Mouse (Mus musculus) embryonic facial prominence, embryonic 10.5 days (tissue): ENCODE measurements at regions not wholly inside any gene's neighbourhood (a gene's known extent, or its start where the extent isn't known, plus 50 kb on each side); places are given as distances from the start of the nearest gene placed in this dataset.
"Not testable (repeated sequence)": the region's sequence is repeated elsewhere in the genome, so short reads cannot be mapped to it uniquely, and the experiment has no call there.

Source experiments
- DNase-seq: peaks from one replicate; pipeline ENCODE4 v3.0.0-alpha.2; 2017; ENCODE audit warnings: low spot score
- H3K27ac ChIP-seq: fragments of 300-500 bp; sonication (generic); replicated peaks from 2 replicates; pipeline ENCODE4 v1.5.1; 2016; ENCODE audit warnings: mild to moderate bottlenecking
- H3K27me3 ChIP-seq: fragments of 300-500 bp; sonication (generic); replicated peaks from 2 replicates; pipeline ENCODE4 v1.6.1; 2016; ENCODE audit warnings: low read depth, mild to moderate bottlenecking; ENCODE audit not compliant: poor library complexity, severe bottlenecking
- H3K36me3 ChIP-seq: fragments of 300-500 bp; sonication (generic); replicated peaks from 2 replicates; pipeline ENCODE4 v1.6.1; 2016; ENCODE audit warnings: mild to moderate bottlenecking, moderate library complexity
- H3K4me1 ChIP-seq: fragments of 300-500 bp; sonication (generic); 2 replicates; pipeline ENCODE4 v1.6.1; 2016
- H3K4me3 ChIP-seq: fragments of 300-500 bp; sonication (generic); 2 replicates; pipeline ENCODE4 v1.5.1; 2016; ENCODE audit warnings: mild to moderate bottlenecking, moderate library complexity
- H3K9me3 ChIP-seq: fragments of 300-500 bp; sonication (generic); 2 replicates; pipeline ENCODE4 v1.6.1; 2016; ENCODE audit warnings: mild to moderate bottlenecking
- WGBS: fragments of 180-500 bp; shearing (Covaris S2); methylation state at CpG from one replicate; pipeline ENCODE4 v1.1.7; 2016; 5-methylcytosine and 5-hydroxymethylcytosine counted together

GRCm38 (mm10) chr14:53460790-53461189 is 793.1 kb downstream of the Dad1 start:
- not testable (repeated sequence) for H3K36me3 ChIP-seq, H3K9me3 ChIP-seq, H3K4me1 ChIP-seq, H3K27me3 ChIP-seq, DNase-seq, H3K4me3 ChIP-seq, H3K27ac ChIP-seq

- no peaks in the 10 kb centered on the region for H3K9me3 ChIP-seq
- 93% methylated on average over 1 of the region's 1 CpGs for WGBS
These were observed 799.9 kb downstream of the Dad1 start for GRCm38 (mm10) chr14:53454001-53454400.

GRCm38 (mm10) chr14:53439643-53440042 is 814.3 kb downstream of the Dad1 start:
- not testable (repeated sequence) for H3K27ac ChIP-seq, DNase-seq, H3K4me1 ChIP-seq, H3K36me3 ChIP-seq, H3K4me3 ChIP-seq, H3K27me3 ChIP-seq, H3K9me3 ChIP-seq

More at GRCm38 (mm10) chr14:53454001-53454400, 799.9 kb downstream of the Dad1 start:
- Histone ChIP-seq H3K4me3 (no peak overlapping the region), H3K4me1 (no peaks in the 10 kb centered on the region), H3K27ac (no peak overlapping the region), H3K27me3 (no peaks in the 10 kb centered on the region), H3K36me3 (no peaks in the 10 kb centered on the region)
- DNase-seq: no peak

DNA sequence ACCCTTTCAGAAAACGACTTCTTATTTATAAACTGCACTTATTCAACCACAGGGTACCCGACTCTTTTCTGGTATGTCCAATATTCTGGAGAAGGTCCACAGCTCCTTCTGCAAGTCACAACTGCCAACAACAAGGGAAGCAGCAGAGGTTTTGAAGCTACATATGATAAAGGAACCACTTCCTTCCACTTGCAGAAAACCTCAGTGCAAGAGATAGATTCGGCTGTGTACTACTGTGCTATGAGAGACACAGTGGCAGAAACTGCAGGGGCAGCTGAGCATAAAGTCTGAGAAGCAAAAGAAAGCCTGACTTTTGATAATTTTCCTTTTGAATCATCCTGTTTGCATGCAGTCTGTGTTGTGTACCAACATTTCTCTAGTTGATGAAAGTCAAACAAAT is 823.8 kb downstream of the Dad1 start:
- not testable (repeated sequence) for H3K36me3 ChIP-seq, H3K27me3 ChIP-seq, H3K4me3 ChIP-seq, H3K9me3 ChIP-seq, DNase-seq, H3K27ac ChIP-seq, H3K4me1 ChIP-seq
- WGBS: 78% methylated on average over 3 of the region's 3 CpGs

- not testable (repeated sequence) for DNase-seq, H3K27me3 ChIP-seq, H3K9me3 ChIP-seq, H3K27ac ChIP-seq, H3K36me3 ChIP-seq, H3K4me3 ChIP-seq, H3K4me1 ChIP-seq
- WGBS: 85% methylated on average over 1 of the region's 1 CpGs
These were observed 825.5 kb downstream of the Dad1 start for GRCm38 (mm10) chr14:53428447-53428846.

DNA sequence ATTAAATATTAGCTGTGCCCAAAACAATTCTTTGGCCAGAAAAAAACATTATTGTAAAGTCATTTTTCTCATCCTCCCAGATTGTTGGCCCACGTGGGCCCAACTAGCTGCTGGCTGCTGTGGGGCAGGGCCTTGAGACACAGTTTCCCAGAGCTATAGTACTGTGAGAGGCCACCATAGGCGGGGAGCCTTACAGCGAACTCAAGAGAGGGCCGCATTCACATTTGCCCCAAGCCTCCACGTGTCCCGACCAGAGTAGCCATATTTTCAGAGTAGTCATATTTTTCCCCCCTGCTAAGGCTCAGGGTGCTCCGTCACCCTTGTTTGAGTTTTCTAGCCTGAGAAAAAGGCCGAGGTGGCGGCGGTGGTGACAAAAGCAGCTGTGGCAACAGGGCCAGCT is 826.3 kb downstream of the Dad1 start:
- not testable (repeated sequence) for H3K4me1 ChIP-seq, H3K36me3 ChIP-seq, H3K27me3 ChIP-seq, DNase-seq, H3K4me3 ChIP-seq, H3K27ac ChIP-seq, H3K9me3 ChIP-seq
- 78% methylated on average over 10 of the region's 10 CpGs for WGBS

- not testable (repeated sequence) for H3K4me3 ChIP-seq, H3K27ac ChIP-seq
- WGBS: 75% methylated on average over 2 of the region's 2 CpGs
These were observed 836.9 kb downstream of the Dad1 start for GRCm38 (mm10) chr14:53416955-53417354.

GRCm38 (mm10) chr14:53407500-53408227 is 846.2 kb downstream of the Dad1 start:
- H3K27me3 ChIP-seq, H3K4me3 ChIP-seq, H3K36me3 ChIP-seq, DNase-seq, H3K27ac ChIP-seq, H3K4me1 ChIP-seq, H3K9me3 ChIP-seq: not testable (repeated sequence)
- 89% methylated on average over 3 of the region's 5 CpGs for WGBS

More at GRCm38 (mm10) chr14:53416955-53417354, 836.9 kb downstream of the Dad1 start:
- not testable (repeated sequence) for H3K4me1 ChIP-seq, H3K9me3 ChIP-seq, DNase-seq, H3K36me3 ChIP-seq, H3K27me3 ChIP-seq

- not testable (repeated sequence) for H3K27ac ChIP-seq, H3K36me3 ChIP-seq, H3K4me3 ChIP-seq, H3K4me1 ChIP-seq, H3K9me3 ChIP-seq, H3K27me3 ChIP-seq, DNase-seq
- no CpG with 5 or more reads among the region's 1 CpGs for WGBS
These were observed 863.6 kb downstream of the Dad1 start for GRCm38 (mm10) chr14:53390307-53390706.

GRCm38 (mm10) chr14:53374591-53374990 is 879.0 kb upstream of the Olfr1507 start:
- H3K36me3 ChIP-seq, H3K4me3 ChIP-seq, DNase-seq, H3K4me1 ChIP-seq, H3K9me3 ChIP-seq, H3K27me3 ChIP-seq, H3K27ac ChIP-seq: not testable (repeated sequence)
- 86% methylated on average over 5 of the region's 6 CpGs for WGBS

GRCm38 (mm10) chr14:53373777-53374468 is 878.4 kb upstream of the Olfr1507 start:
- 89% methylated on average over 1 of the region's 2 CpGs for WGBS

GRCm38 (mm10) chr14:53369776-53370175 is 874.2 kb upstream of the Olfr1507 start:
- DNase-seq: no peak
- Histone ChIP-seq H3K27me3 (no peaks in the 10 kb centered on the region), H3K4me3 (no peak overlapping the region), H3K9me3 (no peaks in the 10 kb centered on the region), H3K27ac (no peak overlapping the region), H3K36me3 (no peaks in the 10 kb centered on the region), H3K4me1 (no peaks in the 10 kb centered on the region)
- WGBS: 67% methylated on average over 2 of the region's 2 CpGs

More at GRCm38 (mm10) chr14:53373777-53374468, 878.4 kb upstream of the Olfr1507 start:
- not testable (repeated sequence) for H3K4me3 ChIP-seq, H3K27ac ChIP-seq, H3K4me1 ChIP-seq, H3K9me3 ChIP-seq, H3K36me3 ChIP-seq, H3K27me3 ChIP-seq, DNase-seq

- not testable (repeated sequence) for H3K9me3 ChIP-seq, H3K4me1 ChIP-seq, H3K36me3 ChIP-seq, H3K27ac ChIP-seq, H3K4me3 ChIP-seq, H3K27me3 ChIP-seq, DNase-seq
- WGBS: 73% methylated on average over 1 of the region's 1 CpGs
These were observed 871.9 kb upstream of the Olfr1507 start for GRCm38 (mm10) chr14:53367420-53367819.
